ENCODE assay signal across 8 mouse cellular contexts in the genomic region with DNA sequence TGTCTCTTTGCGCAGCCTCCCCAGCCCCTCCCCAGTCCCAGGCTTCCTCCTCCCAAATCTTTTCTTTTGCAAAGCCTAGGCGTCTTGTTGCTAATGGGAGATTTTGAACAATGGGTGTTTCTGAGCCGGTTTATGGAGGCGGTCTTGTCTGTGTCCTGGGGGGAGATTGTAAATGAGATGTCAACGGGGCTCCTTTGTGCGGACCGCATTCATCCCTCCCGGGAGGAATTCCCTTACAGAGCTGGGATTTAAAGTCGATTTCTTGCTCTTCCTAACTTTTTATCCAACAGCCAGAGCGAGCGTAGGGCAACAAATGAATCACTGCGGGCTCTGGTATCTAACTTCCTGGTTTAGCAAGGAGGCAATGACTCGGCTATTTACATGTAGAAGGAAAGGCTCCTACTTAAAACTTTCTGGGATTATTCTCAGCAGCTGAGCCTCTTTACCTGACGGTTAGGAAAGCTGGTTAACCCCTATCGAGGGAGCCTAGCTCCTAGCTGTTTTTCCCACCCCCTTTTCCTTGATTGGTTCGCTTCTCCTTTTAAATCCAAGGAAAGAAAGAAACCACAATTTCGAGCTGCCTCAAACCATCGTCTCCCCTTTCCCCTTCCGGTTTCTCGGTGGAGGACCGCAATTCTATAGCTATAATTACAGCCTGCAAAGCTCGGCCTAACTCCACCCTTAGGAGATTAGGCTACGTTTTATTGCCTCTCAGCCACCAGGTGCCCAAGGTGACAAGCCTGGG.
DNase-seq lines count a peak whose midpoint lies in the region; ATAC-seq and TF ChIP-seq lines count a peak whose summit lies in the region.

No protein-coding gene starts in this region.

- no peaks in the 10 kb centered on the region; the same call in 1 of the 2 replicates for H3K27me3 ChIP-seq in thymus, adult 2 months (ENCODE audit: control insufficient read depth, insufficient read depth, low read length)
- peaks cover 29% of the 10 kb centered on the region for H3K27me3 ChIP-seq in hindbrain, embryonic 13.5 days
- H3K27me3 ChIP-seq in liver, embryonic 16.5 days (ENCODE audit: control insufficient read depth, insufficient read depth, low read depth, low read length), result peaks cover 22% of the 10 kb centered on the region
- 0 out of 2 replicates have a peak, but pooled peaks cover 6% of the 10 kb centered on the region for H3K27me3 ChIP-seq in neural tube, embryonic 15.5 days (replicated peaks)

- intact Hi-C loops in left cerebral cortex, postnatal 10 days (cut with DNase I), result no loop called here

- H3K4me2 ChIP-seq in hindbrain, embryonic 13.5 days, result peak overlapping the region; percentile 54
- H3K4me2 ChIP-seq in liver, embryonic 16.5 days (ENCODE audit: low read depth, low read length), result peak overlapping the region; percentile 32
- H3K4me2 ChIP-seq in neural tube, embryonic 15.5 days, result peak overlapping the region; percentile 52

- DNase-seq in thymus, adult 2 months, result no peak
- DNase-seq in thymus, adult 18-20 months, result no peak
- no peak for DNase-seq in right cerebral cortex, postnatal 14 days
- DNase-seq in left cerebral cortex, postnatal 10 days (ENCODE audit: extremely low spot score in 1 of 2, low spot score in 2 of 2), result no peak

- TF ChIP-seq POLR2A in thymus, adult 2 months (IDR thresholded peaks at IDR 0.05; ENCODE audit: control insufficient read depth, extremely low read depth, insufficient read depth, low read length, poor library complexity), result no peak
- TF ChIP-seq POLR2A in embryonic fibroblast, embryonic 13.5 days (IDR thresholded peaks at IDR 0.05; ENCODE audit: low read depth, low read length), result 0 out of 2 replicates have a peak, but pooled peaks have one; percentile 14

- H3K27ac ChIP-seq in thymus, adult 2 months (ENCODE audit: control insufficient read depth, insufficient read depth, low read length), result peak overlapping the region; percentile 23; the same call in 1 of the 2 replicates
- H3K27ac ChIP-seq in embryonic fibroblast, embryonic 13.5 days (ENCODE audit: insufficient read depth, low read length), result peak overlapping the region; percentile 99
- peak overlapping the region; percentile 73 for H3K27ac ChIP-seq in hindbrain, embryonic 13.5 days
- H3K27ac ChIP-seq in liver, embryonic 16.5 days (ENCODE audit: low read length), result no peak overlapping the region
- H3K27ac ChIP-seq in neural tube, embryonic 15.5 days (replicated peaks), result peak overlapping the region; percentile 68

- H3K4me1 ChIP-seq in thymus, adult 2 months (replicated peaks; ENCODE audit: control insufficient read depth, insufficient read depth, low read length), result peaks cover 13% of the 10 kb centered on the region
- peaks cover 13% of the 10 kb centered on the region for H3K4me1 ChIP-seq in embryonic fibroblast, embryonic 13.5 days (ENCODE audit: control insufficient read depth, insufficient read depth, low read length)
- peaks cover 30% of the 10 kb centered on the region for H3K4me1 ChIP-seq in hindbrain, embryonic 13.5 days (replicated peaks)
- peaks cover 4% of the 10 kb centered on the region for H3K4me1 ChIP-seq in liver, embryonic 16.5 days (ENCODE audit: control insufficient read depth, low read depth, low read length)
- H3K4me1 ChIP-seq in neural tube, embryonic 15.5 days, result peaks cover 28% of the 10 kb centered on the region

- TF ChIP-seq CTCF in thymus, adult 2 months (IDR thresholded peaks at IDR 0.05; ENCODE audit: borderline replicate concordance, control insufficient read depth, extremely low read depth, insufficient read depth, low read length, poor library complexity), result no peak
- no peak for TF ChIP-seq CTCF in embryonic fibroblast, embryonic 13.5 days (IDR thresholded peaks at IDR 0.05; ENCODE audit: borderline replicate concordance, insufficient read depth, low read length)

- H3K9ac ChIP-seq in hindbrain, embryonic 13.5 days, result peak overlapping the region; percentile 7; the same call in 1 of the 2 replicates
- H3K9ac ChIP-seq in liver, embryonic 16.5 days (ENCODE audit: low read depth, low read length), result no peak overlapping the region
- H3K9ac ChIP-seq in neural tube, embryonic 15.5 days (replicated peaks), result peak overlapping the region; percentile 23; the same call in 1 of the 2 replicates

- H3K36me3 ChIP-seq in thymus, adult 2 months (ENCODE audit: control insufficient read depth, insufficient read depth, low read length), result no peaks in the 10 kb centered on the region
- H3K36me3 ChIP-seq in hindbrain, embryonic 13.5 days, result no peaks in the 10 kb centered on the region
- no peaks in the 10 kb centered on the region for H3K36me3 ChIP-seq in liver, embryonic 16.5 days (ENCODE audit: control insufficient read depth, insufficient read depth)
- no peaks in the 10 kb centered on the region for H3K36me3 ChIP-seq in neural tube, embryonic 15.5 days

- peak; percentile 44; the same call in 1 of the 2 replicates for ATAC-seq in hindbrain, embryonic 13.5 days (ENCODE audit: low FRiP score)
- no peak for ATAC-seq in liver, embryonic 16.5 days (ENCODE audit: low read depth)
- no peak for ATAC-seq in neural tube, embryonic 15.5 days (ENCODE audit: low FRiP score)

- WGBS in thymus, adult 2 months, result 3% methylated on average over 23 of the region's 23 CpGs
- WGBS in hindbrain, embryonic 13.5 days, result under 1% methylated on average over 23 of the region's 23 CpGs
- under 1% methylated on average over 23 of the region's 23 CpGs for WGBS in liver, embryonic 16.5 days (ENCODE audit: insufficient replicate concordance)
- WGBS in neural tube, embryonic 15.5 days, result under 1% methylated on average over 23 of the region's 23 CpGs

- H3K4me3 ChIP-seq in thymus, adult 2 months (ENCODE audit: control insufficient read depth, insufficient read depth, low read length), result no peak overlapping the region
- no peak overlapping the region; the same call in 1 of the 2 replicates for H3K4me3 ChIP-seq in embryonic fibroblast, embryonic 13.5 days (ENCODE audit: insufficient read depth, low read length)
- peak overlapping the region; percentile 29 for H3K4me3 ChIP-seq in hindbrain, embryonic 13.5 days
- peak overlapping the region; percentile 15; the same call in 1 of the 2 replicates for H3K4me3 ChIP-seq in liver, embryonic 16.5 days (ENCODE audit: low read depth, low read length)
- peak overlapping the region; percentile 18 for H3K4me3 ChIP-seq in neural tube, embryonic 15.5 days (replicated peaks)

- no peaks in the 10 kb centered on the region for H3K9me3 ChIP-seq in hindbrain, embryonic 13.5 days
- H3K9me3 ChIP-seq in liver, embryonic 16.5 days (replicated peaks; ENCODE audit: control insufficient read depth, low read length), result no peaks in the 10 kb centered on the region
- no peaks in the 10 kb centered on the region for H3K9me3 ChIP-seq in neural tube, embryonic 15.5 days (replicated peaks)

Comparison
In these comparisons a context has a peak if more than half of its experiments do, and no peak if none do; other contexts are left out.
1. H3K4me3 ChIP-seq: peak in hindbrain, embryonic 13.5 days (single experiment), liver, embryonic 16.5 days (single experiment) and neural tube, embryonic 15.5 days (single experiment); none in thymus, adult 2 months (single experiment) and embryonic fibroblast, embryonic 13.5 days (single experiment).
2. Peak in every context shown above with its lines, with median percentiles within 50 percentile points of each other: H3K4me2 ChIP-seq.